Mouse (Mus musculus): ENCODE results near the gene Amot. TPM values are rescaled to one million over a fixed set of nuclear protein-coding genes. Genes with fewer than 3 reads are reported as not detected.

The Amot gene
- 1 to 10 TPM; 5.2 to 6.3 TPM for total RNA-seq (2021)
- long read RNA-seq, experiment 1, partial matches to known transcripts, result 0 of 1 reads
- long read RNA-seq, experiment 1, other reads (novel, unspliced or antisense), result 1 of 1 reads
- long read RNA-seq, experiment 2, partial matches to known transcripts, result 0 of 4 reads
- long read RNA-seq, experiment 2, other reads (novel, unspliced or antisense), result 4 of 4 reads

GRCm38 (mm10) chrX:145504717-145505415 lies at the start of gene Amot:
TSS of gene Amot (minus strand) at chrX:145505181.
- intact Hi-C loops (cut with DNase I), result loop anchor here (10.0 kb wide), 2 partner anchors 90 to 1190 kb away; partner anchors contain the start of gene Alg13
- peak; percentile 83 to 84 for DNase-seq

GRCm38 (mm10) chrX:145545060-145545459 lies 40.1 kb upstream of the Amot start:
- intact Hi-C loops (cut with DNase I), result no loop called here
- DNase-seq, result no peak

DNA sequence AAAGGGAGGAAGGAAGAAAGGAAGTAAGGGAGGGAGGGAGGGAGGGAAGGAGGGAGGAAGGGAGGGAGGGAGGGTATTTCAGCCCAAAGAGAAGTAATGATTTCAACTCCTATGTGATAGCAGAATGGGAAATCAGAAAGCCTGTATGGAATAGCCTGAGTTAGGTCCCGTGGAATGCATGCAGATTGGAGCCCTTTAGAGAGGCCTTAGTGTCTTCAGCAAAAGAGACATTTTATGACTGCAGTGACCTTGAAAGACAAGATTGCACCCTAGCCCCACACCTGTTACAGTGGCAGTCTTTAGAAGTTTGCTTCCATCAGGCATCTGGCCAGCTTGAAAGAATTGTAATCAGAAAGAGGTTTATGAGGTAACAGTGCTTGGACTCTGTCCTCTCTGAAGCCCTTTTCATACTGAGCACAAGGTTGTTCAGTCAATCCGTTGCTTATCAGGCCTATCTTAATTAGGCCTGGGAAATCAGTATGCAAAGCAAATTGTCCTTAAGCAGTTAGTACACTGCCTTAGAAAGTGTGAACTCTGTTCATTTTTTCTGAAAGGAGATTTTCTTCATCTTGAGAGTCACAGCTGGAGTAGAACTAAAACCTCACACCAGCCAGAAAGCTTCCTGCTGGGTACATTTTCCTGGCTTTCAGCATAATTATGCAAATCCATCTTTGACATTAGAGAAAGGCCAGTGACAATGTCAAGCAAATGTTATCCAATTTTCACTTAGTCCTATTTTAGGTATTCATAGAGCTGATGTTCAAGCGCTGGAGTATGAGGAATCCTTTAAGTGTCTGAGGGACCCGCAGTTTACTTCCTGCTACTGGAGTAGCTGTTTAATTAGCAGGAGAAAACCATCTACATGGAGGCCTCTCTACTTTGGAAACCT lies 38.9 kb upstream of the Amot start:
- intact Hi-C loops (cut with DNase I), result no loop called here

GRCm38 (mm10) chrX:145541050-145541449 lies 36.1 kb upstream of the Amot start:
- intact Hi-C loops (cut with DNase I), result no loop called here
- DNase-seq, result no peak

More for the DNA sequence above, 38.9 kb upstream of the Amot start:
- DNase-seq, result no peak

DNA sequence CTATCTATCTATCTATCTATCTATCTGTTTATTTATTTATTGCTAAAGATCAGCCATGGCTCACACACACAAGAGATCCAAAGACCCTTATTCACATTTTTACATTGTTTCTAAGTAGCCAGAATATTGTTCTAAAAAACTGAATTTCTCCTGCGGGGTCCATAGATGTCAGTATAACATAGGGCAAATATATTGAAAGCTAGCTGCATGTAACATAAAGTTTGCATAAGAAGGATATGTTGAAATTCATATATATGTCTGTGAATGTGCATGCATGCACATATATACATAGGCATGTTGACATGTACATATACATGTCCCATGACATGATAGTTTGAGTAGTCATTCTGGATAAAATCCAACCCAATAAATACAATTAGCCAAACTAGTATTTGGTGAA lies 35.3 kb upstream of the Amot start:
- intact Hi-C loops (cut with DNase I), result loop anchor here (1.0 kb wide), 1 partner anchor 132 kb away; no protein-coding TSS in a partner anchor
- DNase-seq, result no peak

- DNase-seq, result no peak
- intact Hi-C loops (cut with DNase I), result no loop called here
Observed at GRCm38 (mm10) chrX:145529602-145530001, 24.6 kb upstream of the Amot start.

DNA sequence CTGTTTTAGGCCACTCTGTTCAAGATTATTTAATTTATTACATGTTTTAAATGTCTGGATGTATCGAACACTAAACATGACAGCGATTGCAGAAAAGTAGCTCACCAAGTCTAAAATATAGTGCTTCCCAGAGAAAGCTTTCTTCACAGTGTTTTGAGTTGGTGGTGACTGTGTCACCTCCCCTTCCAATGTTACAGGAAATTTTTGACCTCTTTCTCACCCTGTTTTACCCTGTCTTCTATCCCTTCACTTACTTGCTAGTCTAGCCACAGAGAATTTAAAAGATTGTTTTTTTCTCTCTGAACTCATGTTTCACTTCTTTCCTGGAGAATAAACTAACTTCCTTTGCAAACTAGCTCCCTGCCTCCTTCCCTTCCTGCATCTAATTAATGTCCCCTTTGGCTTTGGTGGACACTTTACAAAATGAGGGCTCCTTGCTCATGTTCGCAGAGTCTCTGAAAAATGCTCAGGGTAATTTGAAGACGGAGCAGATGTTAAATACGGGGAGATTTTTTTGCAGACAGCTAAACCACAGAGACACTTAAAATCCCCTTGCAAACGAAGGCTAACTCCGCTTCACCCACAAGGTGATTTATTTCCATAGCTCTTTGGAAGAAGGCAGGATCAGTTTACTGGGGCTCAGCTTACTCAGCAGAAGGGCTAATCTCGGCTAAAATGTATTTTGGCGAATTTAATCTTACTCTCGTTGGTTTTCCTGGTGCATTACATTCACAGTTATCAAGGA lies 11.5 kb upstream of the Amot start:
- DNase-seq, result no peak
- intact Hi-C loops (cut with DNase I), result no loop called here

DNA sequence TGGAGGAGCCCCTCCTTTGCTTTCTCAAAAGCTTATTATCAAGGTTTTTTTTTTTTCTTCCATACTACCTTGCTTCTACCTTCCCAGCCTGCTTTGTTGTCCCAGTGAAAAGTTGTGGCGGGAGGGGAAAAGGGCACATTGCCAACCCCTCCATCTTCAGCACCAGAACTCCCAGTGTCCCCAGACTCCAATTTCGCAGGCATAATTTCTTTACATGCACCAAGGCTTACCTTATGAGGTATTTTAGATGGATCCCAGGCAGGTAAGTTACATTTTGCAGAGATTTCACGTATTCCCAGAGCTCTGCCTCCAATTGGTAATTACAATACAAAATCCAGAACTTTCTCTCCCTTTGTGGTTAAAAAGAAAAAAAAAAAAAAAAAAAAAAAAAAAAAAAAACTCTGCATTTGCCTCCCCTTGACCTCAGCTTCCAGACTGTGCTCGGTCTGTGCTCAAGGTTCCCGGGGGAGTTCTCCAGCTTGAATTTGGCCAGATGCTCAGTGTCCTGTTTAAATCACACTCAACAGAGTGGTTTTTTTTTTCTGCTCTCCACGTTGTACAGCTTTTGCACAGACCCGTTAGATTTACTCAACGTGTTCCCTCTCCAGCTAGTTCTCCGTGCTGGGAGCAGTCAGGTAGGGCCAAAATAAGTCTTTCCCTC lies 10.6 kb upstream of the Amot start:
- intact Hi-C loops (cut with DNase I), result no loop called here
- DNase-seq, result peak; percentile 4 to 10

DNA sequence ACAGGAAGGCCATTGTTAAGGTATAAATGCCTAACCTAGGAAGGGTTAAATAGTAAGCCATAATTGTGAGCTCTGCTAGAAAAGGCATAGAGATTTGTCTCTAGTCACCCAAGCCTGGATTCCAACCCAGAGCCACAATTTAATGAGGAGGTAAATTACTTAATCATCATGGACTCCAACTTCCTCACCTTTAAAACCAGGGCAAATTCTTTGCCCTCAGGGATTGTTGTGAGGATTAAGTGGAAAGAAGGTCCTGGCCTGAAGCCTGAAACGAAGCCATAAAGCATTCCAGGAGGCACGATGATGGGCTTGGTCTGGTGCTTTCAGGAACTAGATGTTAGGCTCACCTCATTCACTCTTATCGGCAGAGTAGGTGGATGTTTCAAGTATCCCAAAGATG lies 5.7 kb upstream of the Amot start:
- intact Hi-C loops (cut with DNase I), result no loop called here
- DNase-seq, result no peak

DNA sequence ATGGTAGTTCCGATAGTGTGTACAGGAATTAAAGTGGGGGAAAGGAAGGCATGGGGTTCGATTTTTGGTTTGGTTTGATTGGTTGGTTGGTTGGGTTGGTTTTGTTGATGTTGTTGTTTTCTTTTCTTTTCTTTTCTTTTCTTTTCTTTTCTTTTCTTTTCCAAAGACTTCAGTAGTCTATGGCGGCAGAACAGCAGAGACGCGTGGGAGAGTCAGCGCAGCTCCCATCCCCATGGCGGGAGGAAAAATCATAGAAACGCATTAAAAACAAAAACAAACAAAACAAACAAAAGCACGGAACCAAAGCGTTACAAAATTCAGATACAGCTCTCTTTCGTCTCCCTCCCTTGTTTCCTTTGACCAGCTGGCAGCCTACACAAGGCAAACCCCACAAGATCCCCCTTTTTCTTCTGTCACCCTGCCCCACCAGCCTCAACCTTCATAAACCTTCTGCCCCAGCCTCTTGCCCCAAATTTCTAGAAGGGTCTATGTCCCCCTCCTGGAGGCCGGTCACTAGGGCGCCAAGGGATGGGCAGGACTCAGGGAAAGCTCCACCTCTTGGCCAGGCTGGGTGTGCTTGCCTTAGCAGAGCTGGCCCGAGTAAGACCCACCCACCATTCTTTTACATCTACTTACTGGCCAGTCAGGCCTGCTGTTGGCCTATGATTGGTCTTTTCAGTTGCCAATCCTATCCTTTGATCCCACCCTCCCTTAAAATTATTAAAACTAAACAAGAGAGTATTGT lies 648 bp upstream of the Amot start:
- DNase-seq, result peak; percentile 65 to 70
- intact Hi-C loops (cut with DNase I), result loop anchor here (10.0 kb wide), 2 partner anchors 91 to 1191 kb away; partner anchors contain the start of gene Alg13

DNA sequence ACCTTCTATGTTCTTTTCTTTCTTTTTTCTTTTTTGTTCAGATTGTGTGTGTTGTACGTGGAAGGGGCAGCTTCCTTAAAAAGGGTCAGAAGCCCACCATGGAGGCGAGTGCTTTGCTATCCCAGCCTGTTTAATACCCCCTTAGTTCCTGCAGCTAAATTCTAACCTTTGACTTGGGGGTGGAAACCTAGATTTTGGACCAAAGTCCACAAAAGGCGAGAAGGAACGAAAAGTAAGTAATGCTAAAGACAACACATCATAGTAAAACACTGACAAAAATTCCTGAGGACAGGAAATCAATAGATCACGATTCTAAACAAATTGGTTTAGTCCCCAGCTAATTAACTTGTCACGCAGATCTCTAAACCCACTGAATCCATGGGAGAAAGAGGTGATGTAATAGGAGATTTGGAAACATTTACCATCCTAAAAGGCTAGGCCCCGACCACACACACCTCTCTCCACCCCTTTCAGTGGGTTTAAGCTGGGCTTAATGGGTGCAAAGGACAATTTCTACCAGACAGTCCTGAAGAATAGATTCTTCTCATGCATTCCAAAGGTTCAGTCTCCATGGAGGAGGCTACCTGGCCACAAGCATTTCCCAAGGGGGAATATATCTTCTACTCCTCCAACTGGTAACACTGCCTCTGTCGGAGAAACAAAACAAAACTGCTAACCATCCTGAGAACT lies 3.2 kb downstream of the Amot start:
- intact Hi-C loops (cut with DNase I), result loop anchor here (10.0 kb wide), 2 partner anchors 87 to 1187 kb away; partner anchors contain the start of gene Alg13
- DNase-seq, result no peak

DNA sequence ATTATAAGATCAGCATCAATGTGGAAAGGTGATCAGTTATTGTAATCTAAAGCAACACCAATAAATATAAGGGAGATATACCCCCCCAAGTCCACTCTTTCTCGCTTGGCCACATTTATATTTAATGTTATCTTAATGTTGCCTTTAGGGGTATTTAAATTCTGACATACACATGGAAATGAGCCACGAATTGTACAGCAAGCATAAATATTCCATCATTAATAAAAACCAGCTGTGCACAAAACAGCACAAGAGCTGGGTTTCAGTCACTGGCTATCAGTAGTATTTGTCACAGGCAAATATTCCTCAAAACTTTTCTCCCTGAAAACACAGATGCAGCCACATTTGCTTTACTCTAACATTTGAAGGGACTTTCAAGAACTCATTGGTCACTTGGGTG lies 5.9 kb downstream of the Amot start:
- DNase-seq, result no peak

DNA sequence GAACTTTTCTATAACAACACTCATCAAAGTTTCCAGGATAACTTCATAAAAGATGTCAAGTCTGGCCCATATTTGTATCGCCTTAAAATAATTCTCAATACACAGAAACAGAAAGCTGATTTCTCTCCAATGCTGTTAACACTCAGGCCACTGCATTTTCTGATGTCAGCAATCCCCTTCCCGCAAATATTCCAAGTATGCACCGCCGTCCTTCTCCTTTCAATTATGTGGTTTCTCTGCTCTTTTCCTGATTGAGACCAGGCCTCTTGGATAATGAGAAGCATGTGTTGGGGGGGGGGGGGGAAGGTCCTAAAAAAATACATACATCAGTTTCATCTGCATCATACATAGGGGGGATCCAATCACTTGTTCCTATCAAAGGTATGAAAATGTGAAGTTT lies 6.3 kb downstream of the Amot start:
- intact Hi-C loops (cut with DNase I), result no loop called here

More for the DNA sequence above, 5.9 kb downstream of the Amot start:
- intact Hi-C loops (cut with DNase I), result no loop called here

GRCm38 (mm10) chrX:145497486-145497885 lies 7.5 kb downstream of the Amot start:
- no peak for DNase-seq
- intact Hi-C loops (cut with DNase I), result no loop called here

More for the DNA sequence above, 6.3 kb downstream of the Amot start:
- DNase-seq, result no peak

DNA sequence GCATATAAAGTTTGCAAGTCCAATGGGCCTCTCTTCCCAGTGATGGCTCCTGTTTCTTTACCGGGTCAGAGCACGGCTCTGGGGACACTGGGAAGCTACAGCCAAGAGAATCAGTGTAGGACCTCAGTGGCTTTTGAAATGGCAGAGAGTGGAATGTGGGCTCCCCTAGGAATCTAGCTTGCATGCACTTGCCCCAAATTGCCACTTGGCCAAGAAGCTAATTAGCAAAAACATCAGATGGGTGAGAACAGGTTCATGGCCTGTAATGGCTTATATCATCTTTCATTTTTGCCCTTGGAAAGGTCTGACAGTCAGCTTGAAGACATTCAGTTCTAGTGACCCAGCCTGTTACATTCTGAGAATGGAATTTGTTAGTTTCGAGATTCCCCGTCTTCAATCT lies 9.6 kb downstream of the Amot start:
- DNase-seq, result no peak
- intact Hi-C loops (cut with DNase I), result no loop called here

GRCm38 (mm10) chrX:145490821-145491220 lies 14.2 kb downstream of the Amot start:
- no peak for DNase-seq
- intact Hi-C loops (cut with DNase I), result no loop called here

- intact Hi-C loops (cut with DNase I), result no loop called here
- DNase-seq, result no peak
Observed at GRCm38 (mm10) chrX:145490417-145490816, 14.6 kb downstream of the Amot start.

GRCm38 (mm10) chrX:145489950-145490349 lies 15.0 kb downstream of the Amot start:
- DNase-seq, result no peak
- intact Hi-C loops (cut with DNase I), result no loop called here

All from heart, postnatal 14 days (tissue).